Mouse (Mus musculus): ENCODE data around the gene Avpr1b. TPM values are rescaled to one million over a fixed set of nuclear protein-coding genes. Genes with fewer than 3 reads are reported as not detected.

The Avpr1b gene
- total RNA-seq, 1 experiment, result not detected

GRCm38 (mm10) chr1:131641565-131641964 lies 42.5 kb downstream of the Avpr1b start:
- Histone ChIP-seq H3K9me3 (ENCODE audit: control insufficient read depth, insufficient read depth, low read depth, low read length) (no peaks in the 10 kb centered on the region), H3K9ac (ENCODE audit: insufficient read depth, low read depth, low read length, poor library complexity, severe bottlenecking) (no peak overlapping the region), H3K4me3 (ENCODE audit: insufficient read depth in 1 of 2, low read depth in 1 of 2, low read length in 2 of 2, poor library complexity in 1 of 2, severe bottlenecking in 1 of 2) (no peak overlapping the region), H3K4me1 (ENCODE audit: control insufficient read depth in 2 of 2, insufficient read depth in 2 of 2, low read length in 2 of 2, poor library complexity in 1 of 2) (no peaks in the 10 kb centered on the region), H3K27ac (ENCODE audit: insufficient read depth, low read depth, low read length, poor library complexity, severe bottlenecking) (no peak overlapping the region), H3K36me3 (ENCODE audit: control insufficient read depth, insufficient read depth, low read length, poor library complexity, severe bottlenecking) (no peaks in the 10 kb centered on the region)
- no peak for DNase-seq (ENCODE audit: low read depth, low spot score)
- TF ChIP-seq CHD2 (IDR thresholded peaks at IDR 0.05; ENCODE audit: low read depth, low read length) (no peak), ZC3H11A (IDR thresholded peaks at IDR 0.05; ENCODE audit: borderline replicate concordance, low read depth, low read length) (no peak), MAFK (IDR thresholded peaks at IDR 0.05; ENCODE audit: insufficient read depth, low read depth, low read length) (no peak), ZNF384 (IDR thresholded peaks at IDR 0.05; ENCODE audit: low read depth, low read length) (no peak), HCFC1 (IDR thresholded peaks at IDR 0.05; ENCODE audit: borderline replicate concordance, insufficient read depth, low read length) (no peak)
- in situ Hi-C loops (cut with MboI; ENCODE audit: low sequenced_read_pairs in 2 of 2, unreplicated experiment in 2 of 2), result no loop called here

GRCm38 (mm10) chr1:131642251-131642650 lies 43.2 kb downstream of the Avpr1b start:
- in situ Hi-C loops (cut with MboI; ENCODE audit: low sequenced_read_pairs in 2 of 2, unreplicated experiment in 2 of 2), result no loop called here
- Histone ChIP-seq H3K9ac (ENCODE audit: insufficient read depth, low read depth, low read length, poor library complexity, severe bottlenecking) (no peak overlapping the region), H3K4me1 (ENCODE audit: control insufficient read depth in 2 of 2, insufficient read depth in 2 of 2, low read length in 2 of 2, poor library complexity in 1 of 2) (no peaks in the 10 kb centered on the region), H3K9me3 (ENCODE audit: control insufficient read depth, insufficient read depth, low read depth, low read length) (no peaks in the 10 kb centered on the region), H3K4me3 (ENCODE audit: insufficient read depth in 1 of 2, low read depth in 1 of 2, low read length in 2 of 2, poor library complexity in 1 of 2, severe bottlenecking in 1 of 2) (no peak overlapping the region), H3K27ac (ENCODE audit: insufficient read depth, low read depth, low read length, poor library complexity, severe bottlenecking) (no peak overlapping the region), H3K36me3 (ENCODE audit: control insufficient read depth, insufficient read depth, low read length, poor library complexity, severe bottlenecking) (no peaks in the 10 kb centered on the region)
- TF ChIP-seq ZC3H11A (IDR thresholded peaks at IDR 0.05; ENCODE audit: borderline replicate concordance, low read depth, low read length) (no peak), MAFK (IDR thresholded peaks at IDR 0.05; ENCODE audit: insufficient read depth, low read depth, low read length) (no peak), HCFC1 (IDR thresholded peaks at IDR 0.05; ENCODE audit: borderline replicate concordance, insufficient read depth, low read length) (no peak), ZNF384 (IDR thresholded peaks at IDR 0.05; ENCODE audit: low read depth, low read length) (no peak), CHD2 (IDR thresholded peaks at IDR 0.05; ENCODE audit: low read depth, low read length) (no peak)
- no peak for DNase-seq (ENCODE audit: low read depth, low spot score)

DNA sequence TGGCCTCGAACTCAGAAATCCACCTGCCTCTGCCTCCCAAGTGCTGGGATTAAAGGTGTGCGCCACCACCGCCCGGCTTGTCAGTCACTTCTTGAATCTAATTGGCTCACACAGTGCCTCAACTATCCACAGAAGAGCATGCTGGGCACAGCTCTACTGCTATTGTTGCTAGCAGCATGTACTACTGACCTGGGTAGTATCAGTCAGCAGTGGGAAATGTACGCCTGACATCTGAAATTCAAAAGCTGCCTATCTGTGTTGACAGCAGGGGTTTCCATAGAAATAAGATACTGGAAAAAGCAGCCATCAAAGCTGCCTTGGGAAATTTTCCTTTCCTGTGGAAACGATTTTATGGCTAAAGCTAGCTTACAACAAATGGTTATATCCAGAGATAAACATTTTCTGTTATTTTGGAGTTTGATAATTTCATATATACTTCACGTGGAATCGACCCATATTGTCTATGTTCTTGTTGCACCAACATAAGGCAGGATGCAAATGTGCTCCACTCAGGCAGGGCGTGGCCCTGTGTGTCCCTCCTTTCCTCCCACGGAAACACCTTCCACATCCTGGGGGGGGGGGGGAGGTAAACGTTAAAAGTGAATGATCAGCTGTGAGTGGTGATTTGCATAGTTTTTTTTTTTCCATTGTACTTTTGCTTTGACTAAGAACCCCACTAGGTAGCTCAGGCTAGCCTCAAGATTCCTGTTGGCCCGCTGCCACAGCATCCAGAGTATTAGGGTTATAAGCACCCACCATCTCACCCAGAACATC lies 53.8 kb downstream of the Avpr1b start:
- DNase-seq (ENCODE audit: low read depth, low spot score), result no peak
- no peaks in the 10 kb centered on the region for H3K9me3 ChIP-seq (ENCODE audit: control insufficient read depth, insufficient read depth, low read depth, low read length)
- TF ChIP-seq CHD2 (IDR thresholded peaks at IDR 0.05; ENCODE audit: low read depth, low read length), result no peak
- TF ChIP-seq HCFC1 (IDR thresholded peaks at IDR 0.05; ENCODE audit: borderline replicate concordance, insufficient read depth, low read length), result no peak
- peak; percentile 56; the same call in 1 of the 2 replicates for TF ChIP-seq ZNF384 (IDR thresholded peaks at IDR 0.05; ENCODE audit: low read depth, low read length)
- TF ChIP-seq ZC3H11A (IDR thresholded peaks at IDR 0.05; ENCODE audit: borderline replicate concordance, low read depth, low read length), result no peak
- TF ChIP-seq MAFK (IDR thresholded peaks at IDR 0.05; ENCODE audit: insufficient read depth, low read depth, low read length), result no peak
- in situ Hi-C loops (cut with MboI; ENCODE audit: low sequenced_read_pairs in 2 of 2, unreplicated experiment in 2 of 2), result no loop called here
- H3K4me1 ChIP-seq (ENCODE audit: control insufficient read depth in 2 of 2, insufficient read depth in 2 of 2, low read length in 2 of 2, poor library complexity in 1 of 2), result peaks cover 1 to 3% of the 10 kb centered on the region in 2 experiments; a peak in 1 of 4 replicates
- H3K36me3 ChIP-seq (ENCODE audit: control insufficient read depth, insufficient read depth, low read length, poor library complexity, severe bottlenecking), result no peaks in the 10 kb centered on the region
- no peak overlapping the region for H3K4me3 ChIP-seq (ENCODE audit: insufficient read depth in 1 of 2, low read depth in 1 of 2, low read length in 2 of 2, poor library complexity in 1 of 2, severe bottlenecking in 1 of 2)
- H3K9ac ChIP-seq (ENCODE audit: insufficient read depth, low read depth, low read length, poor library complexity, severe bottlenecking), result no peak overlapping the region
- H3K27ac ChIP-seq (ENCODE audit: insufficient read depth, low read depth, low read length, poor library complexity, severe bottlenecking), result no peak overlapping the region

- H3K9me3 ChIP-seq (ENCODE audit: control insufficient read depth, insufficient read depth, low read depth, low read length), result no peaks in the 10 kb centered on the region
- H3K9ac ChIP-seq (ENCODE audit: insufficient read depth, low read depth, low read length, poor library complexity, severe bottlenecking), result no peak overlapping the region
- DNase-seq (ENCODE audit: low read depth, low spot score), result no peak
- H3K4me3 ChIP-seq (ENCODE audit: insufficient read depth in 1 of 2, low read depth in 1 of 2, low read length in 2 of 2, poor library complexity in 1 of 2, severe bottlenecking in 1 of 2), result no peak overlapping the region
- TF ChIP-seq ZC3H11A (IDR thresholded peaks at IDR 0.05; ENCODE audit: borderline replicate concordance, low read depth, low read length) (no peak), CHD2 (IDR thresholded peaks at IDR 0.05; ENCODE audit: low read depth, low read length) (no peak), MAFK (IDR thresholded peaks at IDR 0.05; ENCODE audit: insufficient read depth, low read depth, low read length) (no peak), ZNF384 (IDR thresholded peaks at IDR 0.05; ENCODE audit: low read depth, low read length) (no peak), HCFC1 (IDR thresholded peaks at IDR 0.05; ENCODE audit: borderline replicate concordance, insufficient read depth, low read length) (no peak)
- peaks cover 1 to 3% of the 10 kb centered on the region in 2 experiments; a peak in 1 of 4 replicates for H3K4me1 ChIP-seq (ENCODE audit: control insufficient read depth in 2 of 2, insufficient read depth in 2 of 2, low read length in 2 of 2, poor library complexity in 1 of 2)
- in situ Hi-C loops (cut with MboI; ENCODE audit: low sequenced_read_pairs in 2 of 2, unreplicated experiment in 2 of 2), result no loop called here
- H3K36me3 ChIP-seq (ENCODE audit: control insufficient read depth, insufficient read depth, low read length, poor library complexity, severe bottlenecking), result no peaks in the 10 kb centered on the region
- no peak overlapping the region for H3K27ac ChIP-seq (ENCODE audit: insufficient read depth, low read depth, low read length, poor library complexity, severe bottlenecking)
Measured at GRCm38 (mm10) chr1:131655601-131656000, 56.6 kb downstream of the Avpr1b start.

All from ES-E14 (cell line).